Mouse (Mus musculus): ENCODE data around the gene Sv2c. TPM values are rescaled to one million over a fixed set of nuclear protein-coding genes. Genes with fewer than 3 reads are reported as not detected.

The Sv2c gene
- polyA plus RNA-seq, 1 experiment from 2014 or later: 0.77 TPM

DNA sequence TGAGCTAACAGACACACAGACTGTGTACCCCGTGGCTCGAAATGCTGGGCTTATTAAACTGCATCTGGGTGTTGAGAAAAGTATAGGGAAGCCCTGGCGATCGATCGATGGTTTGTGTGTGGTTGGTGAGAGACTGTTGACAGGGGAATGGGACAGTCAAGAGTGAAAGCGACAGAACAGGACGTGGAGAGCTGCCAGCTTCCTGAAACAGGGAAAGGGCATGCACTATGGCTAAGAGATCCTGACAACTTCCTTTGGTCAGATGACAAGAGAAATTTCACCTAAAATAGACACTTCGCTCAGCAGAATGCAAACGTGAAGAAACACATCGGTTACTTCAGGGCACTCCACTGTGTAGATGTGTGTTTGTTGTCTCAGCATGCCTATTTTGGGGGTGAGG lies 175.2 kb downstream of the Sv2c start:
- Histone ChIP-seq H3K4me1 (replicated peaks; ENCODE audit: control insufficient read depth, insufficient read depth, low read length) (peaks cover 17% of the 10 kb centered on the region), H3K36me3 (ENCODE audit: control insufficient read depth, insufficient read depth, low read length) (no peaks in the 10 kb centered on the region), H3K9ac (ENCODE audit: low read length) (no peak overlapping the region), H3K4me3 (ENCODE audit: low read length) (no peak overlapping the region), H3K9me3 (ENCODE audit: control insufficient read depth, low read length) (no peaks in the 10 kb centered on the region), H3K27me3 (ENCODE audit: control insufficient read depth, insufficient read depth, low read depth, low read length) (0 out of 2 replicates have a peak, but pooled peaks cover 2% of the 10 kb centered on the region), H3K4me2 (ENCODE audit: low read depth, low read length) (no peak overlapping the region), H3K27ac (ENCODE audit: low read length) (no peak overlapping the region)
- 47% methylated on average over 10 of the region's 10 CpGs for WGBS
- ATAC-seq (ENCODE audit: low read depth): no peak

- no peak overlapping the region for H3K4me3 ChIP-seq (ENCODE audit: low read length)
- ATAC-seq (ENCODE audit: low read depth): no peak
- no peaks in the 10 kb centered on the region for H3K36me3 ChIP-seq (ENCODE audit: control insufficient read depth, insufficient read depth, low read length)
- 83% methylated on average over 2 of the region's 2 CpGs for WGBS
- no peaks in the 10 kb centered on the region for H3K9me3 ChIP-seq (ENCODE audit: control insufficient read depth, low read length)
- no peak overlapping the region for H3K4me2 ChIP-seq (ENCODE audit: low read depth, low read length)
- H3K4me1 ChIP-seq (replicated peaks; ENCODE audit: control insufficient read depth, insufficient read depth, low read length): peaks cover 13% of the 10 kb centered on the region
- no peak overlapping the region for H3K9ac ChIP-seq (ENCODE audit: low read length)
- 0 out of 2 replicates have a peak, but pooled peaks cover 2% of the 10 kb centered on the region for H3K27me3 ChIP-seq (ENCODE audit: control insufficient read depth, insufficient read depth, low read depth, low read length)
- H3K27ac ChIP-seq (ENCODE audit: low read length): no peak overlapping the region
Measured at GRCm38 (mm10) chr13:95956327-95956781, 176.0 kb downstream of the Sv2c start.

DNA sequence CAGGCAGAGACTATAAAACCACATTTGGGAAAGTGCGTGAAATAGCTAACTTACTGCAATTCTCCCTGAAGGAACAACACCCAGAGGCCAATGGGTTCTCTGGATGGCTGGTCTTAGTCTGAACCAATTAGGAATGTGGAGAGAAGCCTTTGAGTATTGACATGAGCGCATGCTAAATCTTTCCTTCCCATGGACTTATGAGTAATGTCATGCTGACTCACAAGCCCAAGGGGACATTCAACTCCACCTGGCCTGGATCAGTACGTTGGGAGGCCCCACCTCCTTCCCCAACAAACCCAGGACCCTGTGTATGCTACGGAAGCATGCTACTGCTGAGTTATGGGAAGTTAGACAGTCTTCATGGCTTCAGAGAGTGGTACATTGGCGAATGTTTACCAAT lies 177.2 kb downstream of the Sv2c start:
- H3K36me3 ChIP-seq (ENCODE audit: control insufficient read depth, insufficient read depth, low read length): no peaks in the 10 kb centered on the region
- H3K9me3 ChIP-seq (ENCODE audit: control insufficient read depth, low read length): no peaks in the 10 kb centered on the region
- 0 out of 2 replicates have a peak, but pooled peaks cover 2% of the 10 kb centered on the region for H3K27me3 ChIP-seq (ENCODE audit: control insufficient read depth, insufficient read depth, low read depth, low read length)
- no peak overlapping the region for H3K27ac ChIP-seq (ENCODE audit: low read length)
- H3K4me1 ChIP-seq (replicated peaks; ENCODE audit: control insufficient read depth, insufficient read depth, low read length): peaks cover 9% of the 10 kb centered on the region
- no peak for ATAC-seq (ENCODE audit: low read depth)
- H3K9ac ChIP-seq (ENCODE audit: low read length): no peak overlapping the region
- 78% methylated on average over 5 of the region's 5 CpGs for WGBS
- H3K4me2 ChIP-seq (ENCODE audit: low read depth, low read length): no peak overlapping the region
- H3K4me3 ChIP-seq (ENCODE audit: low read length): no peak overlapping the region

- WGBS: 85% methylated on average over 4 of the region's 4 CpGs
- H3K36me3 ChIP-seq (ENCODE audit: control insufficient read depth, insufficient read depth, low read length): no peaks in the 10 kb centered on the region
- no peaks in the 10 kb centered on the region for H3K27me3 ChIP-seq (ENCODE audit: control insufficient read depth, insufficient read depth, low read depth, low read length)
- no peak overlapping the region for H3K4me2 ChIP-seq (ENCODE audit: low read depth, low read length)
- no peak overlapping the region for H3K4me3 ChIP-seq (ENCODE audit: low read length)
- no peak for ATAC-seq (ENCODE audit: low read depth)
- no peak overlapping the region for H3K9ac ChIP-seq (ENCODE audit: low read length)
- no peaks in the 10 kb centered on the region for H3K9me3 ChIP-seq (ENCODE audit: control insufficient read depth, low read length)
- H3K4me1 ChIP-seq (replicated peaks; ENCODE audit: control insufficient read depth, insufficient read depth, low read length): 0 out of 2 replicates have a peak, but pooled peaks cover 3% of the 10 kb centered on the region
- no peak overlapping the region for H3K27ac ChIP-seq (ENCODE audit: low read length)
Measured at GRCm38 (mm10) chr13:95953636-95954035, 178.7 kb downstream of the Sv2c start.

DNA sequence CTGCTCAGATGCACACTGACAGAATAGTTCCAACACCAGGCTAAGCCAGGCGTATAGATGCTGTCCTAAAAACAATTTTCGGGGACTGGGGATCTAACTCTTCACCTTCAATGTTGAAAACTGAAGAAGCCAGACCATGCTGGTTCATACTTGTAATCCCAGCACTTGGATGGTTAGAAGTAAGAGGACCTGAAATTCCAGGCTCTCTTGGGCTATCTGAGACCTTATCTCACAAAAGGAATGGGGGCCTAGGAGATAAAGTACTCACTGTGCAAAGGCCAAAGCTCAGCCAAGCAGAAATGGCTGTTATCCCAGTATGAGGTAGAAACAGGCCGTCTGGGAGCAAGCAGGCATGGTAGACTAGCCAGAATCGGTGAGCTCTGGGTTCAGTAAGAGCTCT lies 180.1 kb downstream of the Sv2c start:
- 78% methylated on average over 4 of the region's 4 CpGs for WGBS
- Histone ChIP-seq H3K4me1 (replicated peaks; ENCODE audit: control insufficient read depth, insufficient read depth, low read length) (0 out of 2 replicates have a peak, but pooled peaks cover 3% of the 10 kb centered on the region), H3K9me3 (ENCODE audit: control insufficient read depth, low read length) (no peaks in the 10 kb centered on the region), H3K36me3 (ENCODE audit: control insufficient read depth, insufficient read depth, low read length) (no peaks in the 10 kb centered on the region), H3K4me2 (ENCODE audit: low read depth, low read length) (no peak overlapping the region), H3K27ac (ENCODE audit: low read length) (no peak overlapping the region), H3K9ac (ENCODE audit: low read length) (no peak overlapping the region), H3K27me3 (ENCODE audit: control insufficient read depth, insufficient read depth, low read depth, low read length) (no peaks in the 10 kb centered on the region), H3K4me3 (ENCODE audit: low read length) (no peak overlapping the region)
- ATAC-seq (ENCODE audit: low read depth): no peak

DNA sequence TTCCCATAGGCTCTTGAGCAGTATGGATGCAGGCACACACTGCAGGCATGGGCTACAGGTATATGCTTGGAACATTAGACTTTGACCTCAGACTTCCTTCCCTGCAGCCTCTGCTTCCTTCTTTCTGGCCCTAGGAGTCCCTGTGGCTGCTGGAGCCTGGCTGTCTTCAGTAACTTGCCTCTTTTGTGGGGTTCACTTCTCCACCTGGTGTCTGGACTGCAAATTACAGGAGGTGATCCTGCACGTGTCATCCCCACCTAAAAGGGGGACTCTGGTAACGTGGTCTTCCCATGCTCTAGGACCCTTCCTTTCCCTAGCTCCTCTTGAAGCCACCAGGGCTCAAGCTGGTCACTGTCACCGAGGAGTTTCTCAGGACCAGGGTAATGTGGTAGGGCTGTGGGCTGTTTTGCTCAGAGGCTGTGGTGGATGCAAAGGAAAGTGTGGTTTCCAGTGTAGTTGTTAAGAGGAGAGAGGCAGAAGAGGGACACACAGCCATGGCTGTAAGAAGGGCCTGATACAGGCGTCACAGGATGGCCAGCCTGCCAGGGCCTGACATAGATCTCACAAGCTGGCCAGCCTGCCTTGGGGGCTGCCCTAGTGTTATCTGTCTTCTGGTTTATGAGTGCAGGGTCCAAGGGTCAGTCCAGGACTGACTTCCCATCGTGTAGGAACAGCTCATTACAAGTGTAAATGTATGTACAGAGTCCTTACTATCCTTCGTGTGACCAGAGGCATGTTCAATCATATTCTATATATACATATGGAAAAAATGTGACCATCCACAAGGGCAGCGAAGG lies 181.1 kb downstream of the Sv2c start:
- WGBS: 50% methylated on average over 7 of the region's 7 CpGs
- ATAC-seq (ENCODE audit: low read depth): no peak; the same call in 1 of the 2 replicates
- Histone ChIP-seq H3K36me3 (ENCODE audit: control insufficient read depth, insufficient read depth, low read length) (no peaks in the 10 kb centered on the region), H3K9ac (ENCODE audit: low read length) (no peak overlapping the region), H3K4me3 (ENCODE audit: low read length) (no peak overlapping the region), H3K27me3 (ENCODE audit: control insufficient read depth, insufficient read depth, low read depth, low read length) (no peaks in the 10 kb centered on the region), H3K4me1 (replicated peaks; ENCODE audit: control insufficient read depth, insufficient read depth, low read length) (no peaks in the 10 kb centered on the region), H3K27ac (ENCODE audit: low read length) (no peak overlapping the region), H3K9me3 (ENCODE audit: control insufficient read depth, low read length) (no peaks in the 10 kb centered on the region), H3K4me2 (ENCODE audit: low read depth, low read length) (no peak overlapping the region)

GRCm38 (mm10) chr13:95950434-95951091 lies 181.8 kb downstream of the Sv2c start:
- Histone ChIP-seq H3K9ac (ENCODE audit: low read length) (no peak overlapping the region), H3K4me1 (replicated peaks; ENCODE audit: control insufficient read depth, insufficient read depth, low read length) (no peaks in the 10 kb centered on the region), H3K4me3 (ENCODE audit: low read length) (no peak overlapping the region), H3K27me3 (ENCODE audit: control insufficient read depth, insufficient read depth, low read depth, low read length) (no peaks in the 10 kb centered on the region), H3K36me3 (ENCODE audit: control insufficient read depth, insufficient read depth, low read length) (no peaks in the 10 kb centered on the region), H3K9me3 (ENCODE audit: control insufficient read depth, low read length) (no peaks in the 10 kb centered on the region), H3K4me2 (ENCODE audit: low read depth, low read length) (no peak overlapping the region), H3K27ac (ENCODE audit: low read length) (no peak overlapping the region)
- ATAC-seq (ENCODE audit: low read depth): no peak
- 61% methylated on average over 11 of the region's 11 CpGs for WGBS

DNA sequence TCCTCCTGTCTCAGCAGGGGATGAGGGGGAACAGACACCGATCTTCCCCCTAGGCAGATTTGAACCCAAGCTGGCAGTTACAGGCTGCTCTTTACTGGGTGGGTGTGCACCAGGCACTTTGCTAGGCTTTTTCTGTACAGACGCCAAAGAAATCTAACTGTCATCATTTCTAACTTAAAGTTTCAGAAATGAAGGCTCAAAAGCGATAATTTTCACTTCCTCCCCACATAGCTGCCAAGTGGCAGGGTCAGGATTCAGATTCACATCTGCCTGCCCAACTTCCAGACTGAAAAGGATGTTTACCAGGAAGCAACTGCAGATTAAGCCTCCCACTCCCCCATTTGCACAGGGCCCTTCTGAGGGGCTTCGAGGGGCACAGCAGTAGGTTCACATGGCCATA lies 183.0 kb downstream of the Sv2c start:
- WGBS: 63% methylated on average over 4 of the region's 4 CpGs

GRCm38 (mm10) chr13:95948821-95949220 lies 183.6 kb downstream of the Sv2c start:
- no peaks in the 10 kb centered on the region for H3K4me1 ChIP-seq (replicated peaks; ENCODE audit: control insufficient read depth, insufficient read depth, low read length)
- no peak for ATAC-seq (ENCODE audit: low read depth)
- WGBS: 76% methylated on average over 4 of the region's 4 CpGs
- H3K9ac ChIP-seq (ENCODE audit: low read length): no peak overlapping the region
- H3K9me3 ChIP-seq (ENCODE audit: control insufficient read depth, low read length): no peaks in the 10 kb centered on the region
- no peaks in the 10 kb centered on the region for H3K36me3 ChIP-seq (ENCODE audit: control insufficient read depth, insufficient read depth, low read length)
- no peak overlapping the region for H3K27ac ChIP-seq (ENCODE audit: low read length)
- H3K4me3 ChIP-seq (ENCODE audit: low read length): no peak overlapping the region
- no peaks in the 10 kb centered on the region for H3K27me3 ChIP-seq (ENCODE audit: control insufficient read depth, insufficient read depth, low read depth, low read length)
- H3K4me2 ChIP-seq (ENCODE audit: low read depth, low read length): no peak overlapping the region

More for the DNA sequence above, 183.0 kb downstream of the Sv2c start:
- Histone ChIP-seq H3K4me2 (ENCODE audit: low read depth, low read length) (no peak overlapping the region), H3K4me3 (ENCODE audit: low read length) (no peak overlapping the region), H3K36me3 (ENCODE audit: control insufficient read depth, insufficient read depth, low read length) (no peaks in the 10 kb centered on the region), H3K27me3 (ENCODE audit: control insufficient read depth, insufficient read depth, low read depth, low read length) (no peaks in the 10 kb centered on the region), H3K27ac (ENCODE audit: low read length) (no peak overlapping the region), H3K9ac (ENCODE audit: low read length) (no peak overlapping the region), H3K9me3 (ENCODE audit: control insufficient read depth, low read length) (no peaks in the 10 kb centered on the region), H3K4me1 (replicated peaks; ENCODE audit: control insufficient read depth, insufficient read depth, low read length) (no peaks in the 10 kb centered on the region)
- no peak for ATAC-seq (ENCODE audit: low read depth)

Data from lung, embryonic 16.5 days (tissue).